Mouse (Mus musculus) urinary bladder, adult 2 months (tissue): ENCODE measurements around the gene Col5a3. TPM values are rescaled to one million over a fixed set of nuclear protein-coding genes. Genes with fewer than 3 reads are reported as not detected.

Experiments
- DNase-seq: peaks from one replicate; pipeline ENCODE4 v3.0.0; 2022; ENCODE audit warnings: low spot score
- polyA plus RNA-seq: library from polyadenylated mRNA; depleted of rRNA; stranded (reverse); fragments of >200 nt; gene quantifications from 2 replicates; pipeline ENCODE4 v1.2.3, GENCODE M21; 2012; rRNA removed

Col5a3 gene
- polyA plus RNA-seq, 1 experiment: 13.5 TPM

DNA sequence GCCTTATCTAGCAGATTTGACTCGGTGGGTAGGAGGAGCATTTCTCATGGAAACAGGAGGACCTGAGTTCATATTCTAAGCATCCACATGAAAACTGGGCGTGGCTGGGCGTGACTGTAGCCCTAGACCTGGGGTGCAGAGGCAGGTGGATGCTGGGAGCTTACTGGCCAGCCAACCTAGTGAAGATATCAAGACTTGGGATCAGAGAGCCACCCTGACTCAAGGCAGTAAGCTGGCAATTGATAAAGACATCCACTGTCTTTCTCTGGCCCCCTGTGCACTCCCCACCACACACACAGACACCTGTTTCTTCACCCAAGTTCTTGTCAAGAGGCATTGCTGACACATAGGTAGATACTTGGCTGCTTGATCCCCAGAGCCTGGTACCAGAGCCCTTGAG lies 66.3 kb downstream of the Col5a3 start:
- DNase-seq: no peak

DNA sequence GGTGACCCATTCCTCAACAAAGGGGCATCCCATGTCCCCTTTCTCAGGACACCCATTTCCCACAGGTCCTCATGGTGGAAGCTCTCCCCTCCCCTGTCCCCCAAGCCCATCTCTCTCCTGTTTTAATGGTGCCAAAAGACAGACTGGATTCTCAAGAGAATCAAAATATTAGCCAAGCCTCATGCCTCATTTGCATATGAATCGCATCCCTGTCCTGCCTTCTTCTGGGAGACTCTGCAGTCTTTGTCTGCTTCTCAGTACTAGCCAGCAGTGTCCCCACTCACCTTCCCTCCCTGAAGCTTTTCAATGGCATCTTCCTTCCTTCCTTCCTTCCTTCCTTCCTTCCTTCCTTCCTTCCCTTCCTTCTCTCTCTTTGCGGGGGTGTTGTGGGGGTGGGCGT lies 67.2 kb downstream of the Col5a3 start:
- no peak for DNase-seq

DNA sequence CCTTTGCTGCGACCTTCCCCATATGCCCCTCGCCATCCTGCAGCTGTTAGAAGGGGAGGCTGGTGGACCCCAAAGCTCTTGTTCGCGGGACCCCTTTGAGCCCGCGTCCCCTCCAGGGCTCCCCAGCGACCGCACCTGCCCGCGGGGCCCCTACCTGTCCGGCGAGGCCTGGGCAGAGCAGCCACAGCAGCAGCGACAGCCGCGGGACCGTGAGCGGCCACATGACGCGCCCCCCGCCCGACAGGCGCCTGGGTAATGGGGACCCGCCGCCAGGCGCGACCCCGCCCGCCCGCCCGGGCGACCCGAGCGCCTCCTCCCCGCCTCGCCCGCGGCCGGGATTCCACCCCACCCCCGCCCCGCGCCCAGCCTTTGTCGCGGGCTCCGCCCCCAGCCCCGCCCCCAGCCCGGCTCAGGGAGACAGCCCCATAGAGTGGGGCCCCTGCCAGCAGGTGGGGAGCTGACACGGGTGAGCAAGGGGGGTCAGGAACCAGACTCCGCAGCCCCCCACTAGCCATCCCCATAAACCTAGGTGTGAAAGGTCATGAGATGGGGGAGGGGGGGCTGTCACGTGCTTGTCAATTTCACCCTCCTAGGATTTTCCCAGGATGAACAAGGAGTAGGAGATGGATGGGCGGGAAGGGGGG lies 68.7 kb downstream of the Col5a3 start, which contains the start of gene Olfm2:
TSS of gene Olfm2 (minus strand) at position 333 of the 644 bp plus-strand sequence.
- no peak for DNase-seq

DNA sequence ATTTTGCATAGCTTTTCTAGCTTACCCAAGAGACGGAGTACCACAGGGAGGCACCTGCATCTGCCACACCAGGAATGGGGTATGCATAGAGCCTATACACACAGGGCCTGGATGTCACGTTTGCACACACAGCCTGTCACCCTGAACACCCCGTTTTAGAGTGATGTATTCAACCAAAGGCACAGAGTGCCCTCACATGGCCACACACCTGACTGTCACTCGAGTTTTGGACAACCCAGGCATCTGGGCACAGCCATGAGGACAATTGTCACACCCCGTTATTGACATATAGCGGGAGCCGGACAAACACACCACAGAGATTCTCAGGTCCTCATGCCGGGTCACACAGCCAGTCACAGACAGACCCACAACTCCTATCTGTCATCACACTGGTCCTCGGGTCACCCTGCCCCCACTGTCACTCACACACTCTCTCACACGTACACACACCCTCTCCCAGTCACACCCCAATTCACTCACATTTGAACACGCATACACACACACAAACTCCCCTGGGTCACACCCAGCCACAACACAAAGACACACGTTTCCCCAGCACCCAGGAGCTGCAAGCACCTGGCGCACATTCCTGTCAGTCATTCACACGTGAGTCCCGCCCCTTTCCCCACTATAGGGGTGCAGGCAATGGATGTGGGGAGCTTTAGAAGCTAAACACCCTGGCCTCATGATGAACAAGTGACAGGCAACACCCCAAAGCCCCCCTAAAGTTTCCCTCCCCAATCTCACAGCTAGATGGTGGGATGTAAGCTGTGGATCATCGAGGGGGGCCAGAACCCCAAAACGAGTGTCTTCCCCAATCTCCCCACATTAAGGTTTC lies 69.5 kb downstream of the Col5a3 start:
- no peak for DNase-seq

DNA sequence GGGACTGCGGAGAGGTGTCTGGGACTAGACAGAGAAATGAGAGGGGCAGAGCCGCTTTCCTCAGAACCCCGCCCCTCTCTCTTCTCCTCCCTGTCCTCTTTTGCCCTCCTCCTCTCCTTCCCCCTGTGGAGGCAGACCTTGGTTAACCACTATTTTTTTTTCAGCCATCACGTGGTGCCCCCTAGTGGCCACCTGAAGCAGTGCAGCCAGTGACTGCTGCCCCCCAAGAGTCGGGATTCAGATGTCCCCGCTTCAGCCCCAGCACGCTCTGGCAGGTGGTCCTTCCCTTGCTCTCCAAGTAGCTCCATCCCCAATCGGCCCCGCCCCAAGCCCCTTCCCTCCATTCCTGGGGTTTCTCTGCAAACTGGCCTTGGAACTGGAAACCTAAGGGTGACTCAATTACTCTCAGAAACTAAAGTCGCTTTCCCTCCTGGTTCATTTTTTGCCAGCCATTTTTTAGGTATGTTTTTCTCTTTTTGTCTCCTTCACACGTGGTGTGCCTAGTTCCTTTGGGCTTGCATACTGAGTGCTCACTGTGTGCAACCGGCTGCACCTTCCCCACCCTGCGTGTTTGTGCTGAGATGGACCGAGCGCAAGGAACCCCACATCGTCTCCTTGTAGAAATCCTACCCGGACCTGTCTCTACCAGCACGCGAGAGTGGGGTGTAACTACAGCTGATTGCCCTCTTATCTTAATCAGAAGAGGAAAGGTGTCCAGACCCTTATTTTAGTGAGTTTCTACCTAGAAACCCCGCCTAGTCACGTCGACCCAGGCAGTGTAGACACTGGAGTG lies 70.7 kb downstream of the Col5a3 start:
- DNase-seq: no peak

DNA sequence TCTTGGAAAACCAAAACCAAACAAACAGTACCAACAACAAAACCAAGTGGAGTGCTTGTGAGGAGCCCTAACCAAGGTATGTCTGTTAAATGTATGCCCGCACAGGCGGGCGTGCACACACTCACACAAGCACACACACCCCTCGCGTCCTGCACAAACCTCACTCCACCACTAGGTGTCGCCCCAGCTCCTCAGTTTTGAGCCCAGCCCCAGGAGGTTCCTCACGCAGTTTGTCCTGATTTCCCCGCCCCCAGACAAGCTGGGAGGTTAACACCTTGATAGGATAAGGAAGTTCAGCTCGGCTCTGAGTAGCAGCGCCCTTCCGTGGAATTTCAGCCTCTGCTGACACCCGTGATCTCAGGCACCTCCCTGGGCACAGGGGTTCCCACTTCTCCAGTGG lies 74.5 kb downstream of the Col5a3 start:
- DNase-seq: peak; percentile 78

DNA sequence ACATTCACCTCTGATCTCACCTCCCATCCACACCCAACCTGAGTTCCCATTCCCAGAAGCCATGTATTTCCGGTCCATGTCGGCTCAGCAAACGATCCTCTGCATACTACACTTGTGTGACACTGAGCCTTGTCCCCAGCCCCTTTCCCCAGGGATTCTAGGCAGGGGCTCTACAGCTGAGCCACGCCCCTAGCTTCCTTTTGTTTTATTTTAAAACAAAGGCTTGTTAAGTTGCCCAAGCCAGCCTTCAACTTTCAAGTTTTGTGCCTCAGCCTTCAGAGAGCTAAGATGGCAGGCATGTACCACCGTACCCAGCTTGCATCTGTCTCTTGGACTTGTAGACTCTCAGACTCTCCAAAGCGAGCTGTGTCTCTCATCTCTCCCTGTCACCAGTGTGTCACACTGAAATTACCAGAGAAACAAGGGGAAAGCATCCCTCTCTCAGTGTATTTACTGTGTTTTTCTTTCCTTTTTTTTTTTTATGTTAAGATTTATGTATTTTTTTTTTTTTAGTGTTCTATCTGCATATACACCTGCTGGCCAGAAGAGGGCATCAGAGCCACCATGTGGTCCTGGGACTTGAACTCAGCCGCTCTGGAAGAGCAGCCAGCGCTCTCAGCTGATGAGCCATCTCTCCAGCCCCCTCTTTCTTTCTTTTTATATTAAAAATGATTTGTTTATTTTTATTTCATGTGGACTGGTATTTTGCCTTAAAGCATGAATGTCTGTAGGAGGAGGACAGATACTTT lies 76.4 kb downstream of the Col5a3 start:
- no peak for DNase-seq

DNA sequence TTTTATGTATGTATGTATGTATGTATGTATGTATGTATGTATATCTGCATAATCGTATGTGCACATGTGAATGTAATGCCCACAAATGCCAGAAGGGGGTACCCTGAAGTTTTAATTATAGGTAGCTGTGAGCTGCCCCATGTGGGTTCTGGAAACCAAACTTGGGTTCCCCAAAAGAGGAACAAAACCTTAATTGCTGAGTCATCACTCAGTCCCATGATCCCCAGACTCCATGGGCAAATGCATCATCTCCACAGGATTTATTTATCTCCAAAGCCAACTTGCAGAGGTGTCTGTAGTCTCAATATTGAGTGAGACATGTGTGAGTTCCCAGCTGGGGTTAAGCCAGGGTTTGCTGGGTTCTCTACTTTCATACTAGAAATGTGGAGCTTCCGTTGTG lies 77.6 kb downstream of the Col5a3 start:
- DNase-seq: no peak

DNA sequence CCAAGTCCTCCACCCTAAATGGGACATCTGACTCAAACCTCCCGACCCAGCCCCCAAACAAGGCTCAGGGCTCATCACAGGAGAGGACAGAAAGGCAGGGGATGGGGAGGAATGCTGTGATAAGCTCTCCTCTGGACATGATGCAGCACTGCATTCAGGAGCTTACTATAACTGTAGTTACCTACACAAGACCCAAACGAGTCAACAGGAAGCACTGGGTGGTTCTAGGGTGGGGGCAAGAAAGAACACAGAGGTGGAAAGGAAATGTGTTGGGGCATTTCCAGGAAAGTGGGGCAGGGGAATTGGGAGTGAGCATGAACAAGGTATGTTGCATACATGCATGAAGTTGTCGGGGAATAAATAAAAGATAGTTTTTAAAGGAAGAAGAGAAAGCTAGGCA lies 80.2 kb downstream of the Col5a3 start:
- no peak for DNase-seq

DNA sequence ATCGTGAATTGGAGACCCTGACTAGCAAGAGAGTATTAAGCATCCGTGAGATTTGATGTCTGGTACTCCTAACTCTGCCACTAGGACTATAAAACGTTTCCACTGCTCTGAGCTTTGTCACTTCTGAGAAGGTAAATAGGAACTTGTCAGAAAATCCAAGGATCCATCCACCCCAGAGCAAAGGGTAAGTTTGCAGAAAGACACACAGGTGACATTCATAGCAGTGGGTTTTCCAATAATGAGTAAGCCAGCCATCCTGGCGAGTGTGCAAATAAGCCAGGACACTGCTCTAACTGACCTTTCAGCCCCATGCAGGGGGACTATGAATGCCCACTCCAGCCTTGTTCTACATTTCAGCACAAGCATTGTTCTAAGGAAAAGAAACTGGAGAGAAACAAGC lies 83.1 kb downstream of the Col5a3 start:
- DNase-seq: no peak

DNA sequence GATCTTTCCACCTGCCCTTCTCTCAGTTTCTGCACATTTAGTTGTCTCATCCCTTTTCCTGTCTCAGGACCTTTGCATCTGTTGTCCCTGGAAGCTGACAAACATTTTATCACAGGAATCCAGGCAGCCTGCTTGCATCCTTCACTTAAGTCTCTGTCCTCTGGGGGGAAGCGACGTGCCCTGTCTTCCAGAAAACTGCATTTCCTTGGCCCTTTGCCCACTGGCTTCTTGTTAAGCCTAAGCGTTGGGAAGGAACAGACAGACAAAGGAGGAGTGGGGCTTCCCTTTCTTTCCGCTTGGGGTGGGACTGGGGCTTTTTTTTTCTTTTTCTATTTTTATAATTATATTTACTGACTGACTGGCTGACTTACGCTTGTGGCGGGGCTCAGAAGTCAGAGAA lies 85.4 kb downstream of the Col5a3 start:
- no peak for DNase-seq

DNA sequence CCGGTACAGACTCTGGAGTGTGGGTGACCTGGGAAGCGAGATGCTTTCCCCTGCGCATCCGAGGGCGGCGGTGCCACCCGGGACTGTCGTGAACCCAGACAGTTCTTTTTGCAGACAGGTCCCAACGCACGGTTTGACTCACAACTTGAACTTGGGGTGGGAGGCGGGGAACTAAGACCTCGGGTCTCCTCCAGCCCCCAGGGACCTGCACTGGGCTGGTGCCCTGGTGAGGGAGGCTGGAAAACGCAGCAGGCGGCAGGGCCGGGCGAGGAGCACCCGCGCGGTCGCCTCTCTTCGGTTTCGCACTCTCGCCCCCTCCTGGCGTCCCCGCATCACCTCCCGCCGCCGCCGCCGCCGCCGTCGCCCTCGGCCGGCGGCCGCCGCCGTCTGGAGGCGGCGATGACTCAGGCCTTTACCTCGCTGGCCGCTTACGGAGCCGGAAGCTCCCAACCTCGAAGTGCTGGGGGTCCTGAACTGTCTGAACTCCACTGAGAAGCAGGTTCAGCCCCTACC lies 87.2 kb downstream of the Col5a3 start:
- DNase-seq: peak; percentile 48

DNA sequence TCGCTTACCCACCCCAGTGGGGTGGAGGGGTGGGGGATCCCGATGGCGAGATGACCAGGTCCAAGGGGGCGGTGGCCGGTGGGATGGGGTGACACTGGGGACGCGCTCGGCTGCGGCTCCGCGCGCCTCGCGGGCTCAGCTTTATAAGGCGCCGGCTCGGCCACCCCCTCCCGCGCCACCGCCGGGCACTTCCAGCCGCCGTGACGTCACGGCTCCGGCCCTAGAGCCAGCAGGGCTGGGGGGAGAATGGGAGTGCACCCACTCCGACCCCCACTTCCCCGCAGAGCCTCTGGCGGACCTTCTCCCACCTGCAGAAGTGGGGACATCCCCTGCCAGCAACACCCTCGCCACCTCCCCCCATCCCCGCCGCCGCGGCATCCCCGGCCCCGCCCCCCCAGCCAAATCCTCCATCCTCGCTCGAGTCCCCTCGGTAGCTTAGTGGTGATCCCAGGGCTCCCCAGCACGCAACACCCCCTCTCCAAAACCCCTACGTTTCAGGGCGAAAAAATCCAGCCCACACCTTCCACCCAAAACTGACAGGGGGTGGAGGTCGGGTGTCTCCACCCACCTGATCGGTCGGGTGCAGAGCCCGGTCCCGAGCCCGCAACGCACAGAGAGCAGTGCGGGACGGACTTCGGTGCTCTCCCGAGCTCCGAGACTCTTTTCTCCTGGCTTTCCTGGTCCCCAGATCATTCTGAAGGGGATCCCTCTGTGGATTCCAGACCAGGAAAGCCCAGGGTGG lies 87.8 kb downstream of the Col5a3 start:
- peak; percentile 29 for DNase-seq

DNA sequence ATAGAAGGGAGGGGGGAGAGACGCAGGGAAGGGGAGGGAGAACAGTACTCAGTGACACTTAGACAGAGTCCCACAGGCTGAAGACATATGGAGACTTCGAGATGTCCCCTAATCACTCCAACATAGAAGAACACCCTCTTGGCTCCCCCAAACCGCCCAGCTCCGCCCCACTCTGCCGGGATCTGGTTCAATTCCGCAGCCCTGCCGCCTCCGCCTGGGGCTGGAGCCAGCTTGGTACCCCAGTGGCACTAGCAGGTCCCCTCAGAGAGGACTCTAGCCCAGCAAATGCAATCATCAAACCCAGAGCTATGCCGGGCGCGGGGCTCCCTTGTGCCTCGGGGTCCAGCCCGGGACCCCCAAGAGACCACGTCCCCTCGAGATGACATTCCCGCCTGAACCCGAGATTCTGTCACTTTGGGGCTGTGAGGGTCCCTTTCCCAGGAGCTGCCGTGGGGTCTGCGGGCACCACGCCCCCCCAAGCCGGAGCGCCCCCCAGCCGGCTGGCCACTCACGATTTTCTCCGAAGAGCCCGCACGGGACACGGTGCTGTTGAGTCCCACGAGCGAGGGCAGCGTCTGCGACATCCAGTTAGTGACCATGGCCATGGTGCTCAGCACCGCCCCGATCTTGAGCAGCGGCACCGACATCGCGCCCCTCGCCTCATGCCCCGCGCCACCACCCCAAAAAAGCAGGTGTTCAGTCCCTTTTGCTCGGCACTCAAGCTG lies 88.6 kb downstream of the Col5a3 start:
- DNase-seq: no peak

DNA sequence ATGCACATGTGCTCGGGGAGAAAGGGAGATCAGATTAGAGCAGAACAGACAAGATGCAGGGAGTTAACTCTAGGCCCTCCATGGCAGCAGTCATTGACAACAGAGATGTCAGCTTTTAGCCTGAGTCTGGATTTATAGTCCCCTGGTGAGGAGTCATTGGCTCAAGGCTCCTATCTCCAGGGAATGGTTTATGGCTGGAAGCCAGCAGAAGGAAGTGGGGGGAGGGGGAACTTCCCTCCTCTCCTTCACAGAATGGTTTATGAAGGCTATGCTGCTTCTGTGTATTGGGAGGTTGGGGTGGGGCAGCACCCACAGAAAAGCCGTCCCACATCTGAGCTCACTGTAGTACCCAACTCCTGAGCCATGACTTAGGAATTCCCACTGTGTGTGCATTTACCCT lies 93.3 kb downstream of the Col5a3 start:
- DNase-seq: no peak

Other genes with a start within 250 kb of the Col5a3 start
- 6.9 TPM in 2 replicates for gene Zfp846, start 233.8 kb downstream of the Col5a3 start, polyA plus RNA-seq
- 477 and 551 TPM in 2 replicates for gene Ubl5, start 172.2 kb downstream of the Col5a3 start, polyA plus RNA-seq
- 35.2 and 38.0 TPM in 2 replicates for gene Fbxl12, start 170.3 kb downstream of the Col5a3 start, polyA plus RNA-seq
- gene Pin1, start 163.0 kb downstream of the Col5a3 start, polyA plus RNA-seq: 16.3 and 18.9 TPM in 2 replicates
- 4.7 and 6.2 TPM in 2 replicates for gene Olfm2, start 68.7 kb downstream of the Col5a3 start, polyA plus RNA-seq
- not detected in 2 replicates for gene Rdh8, start 3.4 kb upstream of the Col5a3 start, polyA plus RNA-seq
- 59.3 and 71.9 TPM in 2 replicates for gene A230050P20Rik, start 53.6 kb upstream of the Col5a3 start, polyA plus RNA-seq
- gene Angptl6, start 64.7 kb upstream of the Col5a3 start, polyA plus RNA-seq: 6.8 and 7.0 TPM in 2 replicates
- 38.7 and 59.6 TPM in 2 replicates for gene Ppan, start 73.1 kb upstream of the Col5a3 start, polyA plus RNA-seq
- 136 and 141 TPM in 2 replicates for gene Eif3g, start 83.6 kb upstream of the Col5a3 start, polyA plus RNA-seq
- 19.1 and 19.7 TPM in 2 replicates for gene Dnmt1, start 144.8 kb upstream of the Col5a3 start, polyA plus RNA-seq
- 11.6 and 11.7 TPM in 2 replicates for gene S1pr2, start 161.7 kb upstream of the Col5a3 start, polyA plus RNA-seq
- gene Mrpl4, start 187.7 kb upstream of the Col5a3 start, polyA plus RNA-seq: 78.8 and 88.8 TPM in 2 replicates
- gene Icam1, start 200.9 kb upstream of the Col5a3 start, polyA plus RNA-seq: 27.4 and 28.7 TPM in 2 replicates
- 1.1 and 1.5 TPM in 2 replicates for gene Icam4, start 214.3 kb upstream of the Col5a3 start, polyA plus RNA-seq
- 1.2 TPM in 2 replicates for gene Icam5, start 217.0 kb upstream of the Col5a3 start, polyA plus RNA-seq